In genomic region chr1:143742186-143742585, GRCm38 (mm10) we compare ENCODE assay signal across 15 mouse cellular contexts.
"Had no signal": no experiment of that assay in that cellular context is flagged by ENCODE, and none has a peak within 500 bp of the region (broad histone marks: within the 10 kb centered on the region; RNA-seq: fewer than 3 reads in every experiment).

No protein-coding gene starts in this region.

- H3K4me3 ChIP-seq: kidney, embryonic 15.5 days; left cerebral cortex, adult 2 months; limb, embryonic 10.5 days; liver, embryonic 15.5 days; midbrain, embryonic 10.5 days; midbrain, embryonic 15.5 days; neural tube, embryonic 13.5 days had no signal

- DNase-seq: kidney, postnatal 14 days; lung, adult 2 months; lung, postnatal 36 days; right cerebral cortex, adult 18-20 months; right cerebral cortex, postnatal 25 days; thymus, postnatal 14 days had no signal

- ATAC-seq: lung, postnatal 0 days; midbrain, embryonic 15.5 days had no signal

- H3K27ac ChIP-seq: kidney, embryonic 15.5 days; left cerebral cortex, adult 2 months; limb, embryonic 10.5 days; liver, embryonic 15.5 days; midbrain, embryonic 10.5 days; midbrain, embryonic 15.5 days; neural tube, embryonic 13.5 days had no signal

- H3K4me2 ChIP-seq: kidney, embryonic 15.5 days; liver, embryonic 11.5 days; liver, embryonic 15.5 days; midbrain, embryonic 15.5 days; neural tube, embryonic 13.5 days had no signal

- H3K9ac ChIP-seq: kidney, embryonic 15.5 days; liver, embryonic 15.5 days; midbrain, embryonic 15.5 days; neural tube, embryonic 13.5 days had no signal

- H3K9me3 ChIP-seq: kidney, embryonic 15.5 days; limb, embryonic 10.5 days; liver, embryonic 15.5 days; midbrain, embryonic 10.5 days; midbrain, embryonic 15.5 days; neural tube, embryonic 13.5 days had no signal

- H3K27me3 ChIP-seq: kidney, embryonic 15.5 days; liver, embryonic 15.5 days; midbrain, embryonic 15.5 days; neural tube, embryonic 13.5 days had no signal
